Mouse (Mus musculus): Measurements from ENCODE around the gene Aasdhppt. TPM values are rescaled to one million over a fixed set of nuclear protein-coding genes. Genes with fewer than 3 reads are reported as not detected.

Aasdhppt gene
- 26.9 TPM for polyA plus RNA-seq (2017; shearing (Covaris generic))

DNA sequence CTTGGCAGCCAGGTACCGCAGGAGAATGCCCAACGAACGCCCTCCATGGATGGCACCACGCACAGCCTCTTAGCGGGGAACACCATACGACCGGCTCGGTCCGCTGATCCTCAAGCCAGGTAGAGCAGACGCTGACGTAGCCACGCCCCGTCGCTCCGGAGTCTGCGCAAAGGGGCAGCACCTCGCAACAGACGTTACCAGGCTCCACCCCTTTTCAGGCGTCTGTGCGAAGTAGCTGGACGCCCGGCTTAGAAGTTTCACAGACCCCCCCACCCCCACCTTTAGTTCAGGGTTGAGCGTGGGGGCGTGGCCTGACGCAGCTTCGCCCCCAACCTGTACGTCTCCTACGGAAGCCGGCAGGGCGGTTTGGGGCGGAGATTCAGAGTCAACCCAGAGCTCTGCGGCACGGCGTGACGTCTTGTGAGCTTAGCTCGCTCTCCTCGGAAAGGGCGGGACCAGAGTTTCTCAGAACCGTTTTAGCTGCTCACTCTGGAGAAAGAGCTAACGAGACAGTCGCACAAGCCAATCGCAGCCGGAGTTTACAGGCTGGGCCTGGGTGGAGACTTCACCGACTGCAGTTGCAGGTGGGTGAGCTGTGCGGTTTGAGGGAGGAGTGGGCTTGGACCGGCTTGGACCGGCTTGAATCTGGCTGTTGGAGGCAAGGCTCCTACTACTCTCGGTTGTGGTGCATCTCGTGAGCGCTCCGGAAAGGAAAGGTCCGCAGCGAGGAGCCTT, at the start of gene Aasdhppt, which contains the start of gene Kbtbd3:
TSS of gene Aasdhppt (minus strand) at position 121 of the 735 bp plus-strand sequence.
TSS of gene Kbtbd3 (plus strand) at position 483 of the 735 bp plus-strand sequence.

Other genes with a start within 250 kb of the Aasdhppt start
- 10.0 TPM for gene Kbtbd3, start 362 bp upstream of the Aasdhppt start, polyA plus RNA-seq (2017; shearing (Covaris generic))
- 19.2 TPM for gene Msantd4, start 67.1 kb upstream of the Aasdhppt start, polyA plus RNA-seq (2017; shearing (Covaris generic))